8 mouse cellular contexts compared by ENCODE assay signal in the genomic region with DNA sequence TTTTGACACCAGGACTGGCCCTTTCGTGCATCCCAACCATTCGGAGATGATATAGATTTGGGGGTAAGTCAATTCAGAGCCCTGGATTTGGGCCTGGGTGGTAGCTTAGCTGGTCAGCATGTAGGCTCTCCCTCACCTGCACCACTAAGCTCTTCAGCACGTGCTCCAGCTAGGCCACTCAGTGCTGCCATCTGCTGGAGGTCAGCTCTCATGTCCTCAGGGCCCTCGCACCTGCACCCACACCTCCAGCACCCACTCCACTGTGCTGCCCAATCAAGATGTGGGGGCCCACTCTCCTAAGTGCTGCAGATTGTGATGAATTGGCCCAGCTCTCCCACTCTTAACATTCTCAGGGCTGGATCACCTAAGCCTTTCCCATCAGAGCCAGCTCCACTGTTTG. TPM values are rescaled to one million over a fixed set of nuclear protein-coding genes. Genes with fewer than 3 reads are reported as not detected.
DNase-seq lines count a peak whose midpoint lies in the region; ATAC-seq lines count a peak whose summit lies in the region.

No protein-coding gene starts in this region.

- H3K9me3 ChIP-seq in stomach, embryonic 14.5 days (ENCODE audit: control insufficient read depth, low read depth, low read length) = no peaks in the 10 kb centered on the region

- H3K36me3 ChIP-seq in stomach, embryonic 14.5 days (ENCODE audit: control insufficient read depth, insufficient read depth, low read length) = no peaks in the 10 kb centered on the region

- H3K4me3 ChIP-seq in stomach, embryonic 14.5 days (ENCODE audit: low read depth, low read length) = no peak overlapping the region

- no peak overlapping the region for H3K4me2 ChIP-seq in stomach, embryonic 14.5 days (replicated peaks; ENCODE audit: low read depth, low read length)

- no peaks in the 10 kb centered on the region for H3K27me3 ChIP-seq in stomach, embryonic 14.5 days (ENCODE audit: control insufficient read depth, insufficient read depth, low read length)

- WGBS in stomach, embryonic 14.5 days = 67% methylated on average over 4 of the region's 4 CpGs

- peak; percentile 85 for ATAC-seq in common myeloid progenitor, adult 5-6 weeks (replicated peaks; ENCODE audit: low read depth, poor library complexity, severe bottlenecking)
- peak; percentile 47; the same call in 1 of the 2 replicates for ATAC-seq in stomach, embryonic 14.5 days (ENCODE audit: insufficient number of reproducible peaks, insufficient read depth, low FRiP score, low read depth)

- peak; percentile 36 to 68 for DNase-seq in heart, adult 18-20 months
- no peak for DNase-seq in heart, postnatal 25 days (ENCODE audit: low spot score)
- DNase-seq in ZHBTc4 (ENCODE audit: low read depth, low spot score) = peak; percentile 79
- DNase-seq in heart, postnatal 14 days = peak; percentile 56 to 72
- DNase-seq in kidney, postnatal 36 days = peak; percentile 49 to 86
- peak; percentile 17 for DNase-seq in mesoderm, embryonic 11.5 days (ENCODE audit: low read depth, low spot score)

- no peak overlapping the region for H3K9ac ChIP-seq in stomach, embryonic 14.5 days (replicated peaks; ENCODE audit: low read depth, low read length)

- H3K27ac ChIP-seq in stomach, embryonic 14.5 days (ENCODE audit: low read length) = no peak overlapping the region

- intact Hi-C loops in heart, postnatal 25 days (cut with DNase I) = loop anchor here (5.0 kb wide), 1 partner anchor 53 kb away; no protein-coding TSS in a partner anchor
- intact Hi-C loops in heart, postnatal 14 days (cut with DNase I) = loop anchor here (5.0 kb wide), 2 partner anchors 53 to 88 kb away; no protein-coding TSS in a partner anchor

- no peaks in the 10 kb centered on the region for H3K4me1 ChIP-seq in stomach, embryonic 14.5 days (ENCODE audit: control insufficient read depth, insufficient read depth, low read length)

RNA-seq across cellular contexts. Expression of a gene that starts 41.4 kb away (rescaled TPM):
- 10 to 100 TPM; 34.3 to 38.6 TPM for total RNA-seq in heart, adult 18-20 months (2021)
- 10 to 100 TPM; 64.5 to 69.1 TPM for total RNA-seq in heart, postnatal 25 days (2021)
- total RNA-seq in common myeloid progenitor, adult 5-6 weeks (2017) = 43.8 TPM in 2 replicates
- total RNA-seq in heart, postnatal 14 days (2021) = 10 to 100 TPM; 72.9 to 74.6 TPM
- polyA plus RNA-seq in stomach, embryonic 14.5 days (2014; fragmentation: Nextera tagmentation; extraction: Ambion mirVana) = 26.5 and 27.8 TPM in 2 replicates
